Mouse (Mus musculus) intestine, embryonic 16.5 days (tissue): ENCODE data around the gene Slc25a29. TPM values are rescaled to one million over a fixed set of nuclear protein-coding genes. Genes with fewer than 3 reads are reported as not detected.

Experiments
- ATAC-seq: fragments of 200-750 bp; cut with Nextera tagmentation; 2 replicates; pipeline ENCODE4 v1.8.0; 2017; ENCODE audit warnings: moderate TSS enrichment, moderate library complexity
- H3K27ac ChIP-seq: fragments of 300-500 bp; sonication (generic); 2 replicates; pipeline ENCODE4 v1.5.1; 2014; ENCODE audit warnings: mild to moderate bottlenecking, low read length
- H3K27me3 ChIP-seq: fragments of 300-500 bp; sonication (generic); replicated peaks from 2 replicates; pipeline ENCODE4 v1.6.1; 2014; ENCODE audit warnings: low read length, control low read depth, mixed read lengths; ENCODE audit not compliant: control insufficient read depth, insufficient read depth
- H3K36me3 ChIP-seq: fragments of 300-500 bp; sonication (generic); 2 replicates; pipeline ENCODE4 v1.6.1; 2014; ENCODE audit warnings: low read length, control low read depth; ENCODE audit not compliant: control insufficient read depth, insufficient read depth
- H3K4me1 ChIP-seq: fragments of 300-500 bp; sonication (generic); 2 replicates; pipeline ENCODE4 v1.6.1; 2014; ENCODE audit warnings: low read length, control low read depth, mixed read lengths; ENCODE audit not compliant: control insufficient read depth, insufficient read depth
- H3K4me2 ChIP-seq: fragments of 300-500 bp; sonication (generic); 2 replicates; pipeline ENCODE4 v1.6.1; 2014; ENCODE audit warnings: low read depth, low read length, control low read depth
- H3K4me3 ChIP-seq: fragments of 300-500 bp; sonication (generic); 2 replicates; pipeline ENCODE4 v1.5.1; 2014; ENCODE audit warnings: mild to moderate bottlenecking, low read length
- H3K9ac ChIP-seq: fragments of 300-500 bp; sonication (generic); 2 replicates; pipeline ENCODE4 v1.6.1; 2014; ENCODE audit warnings: low read depth, low read length
- H3K9me3 ChIP-seq: fragments of 300-500 bp; sonication (generic); 2 replicates; pipeline ENCODE4 v1.6.1; 2016; ENCODE audit warnings: low read length, control low read depth; ENCODE audit not compliant: control insufficient read depth
- WGBS: fragments of 180-500 bp; shearing (Covaris S2); extraction: QIAGEN DNeasy Blood & Tissue Kit; methylation state at CpG from one replicate; pipeline ENCODE4 v1.1.7; 2014; 5-methylcytosine and 5-hydroxymethylcytosine counted together
- polyA plus RNA-seq: library from polyadenylated mRNA; unstranded; fragments of >200 nt; fragmentation: Nextera tagmentation; extraction: Ambion mirVana; gene quantifications from 2 replicates; pipeline ENCODE4 v1.2.1, GENCODE M21; 2015

Gene Slc25a29
- polyA plus RNA-seq, 1 experiment from 2014 or later: 5.8 TPM

- no peak for ATAC-seq
- H3K9ac ChIP-seq: no peak overlapping the region
- no peaks in the 10 kb centered on the region for H3K9me3 ChIP-seq
- no peaks in the 10 kb centered on the region for H3K36me3 ChIP-seq
- H3K4me1 ChIP-seq: peaks cover 13% of the 10 kb centered on the region
- H3K27me3 ChIP-seq: no peaks in the 10 kb centered on the region
- no peak overlapping the region for H3K4me3 ChIP-seq
- 82% methylated on average over 6 of the region's 6 CpGs for WGBS
- no peak overlapping the region for H3K27ac ChIP-seq
- no peak overlapping the region for H3K4me2 ChIP-seq
Observed at GRCm38 (mm10) chr12:108830358-108830757, 5.3 kb downstream of the Slc25a29 start.

- 57% methylated on average over 5 of the region's 5 CpGs for WGBS
- Histone ChIP-seq H3K9ac (no peak overlapping the region), H3K4me3 (no peak overlapping the region), H3K27me3 (no peaks in the 10 kb centered on the region), H3K27ac (no peak overlapping the region), H3K4me1 (peaks cover 7% of the 10 kb centered on the region), H3K9me3 (no peaks in the 10 kb centered on the region), H3K36me3 (no peaks in the 10 kb centered on the region), H3K4me2 (no peak overlapping the region)
- no peak for ATAC-seq
Observed at GRCm38 (mm10) chr12:108829636-108830035, 6.0 kb downstream of the Slc25a29 start.

GRCm38 (mm10) chr12:108827641-108828040 lies 8.0 kb downstream of the Slc25a29 start:
- no peak overlapping the region for H3K4me2 ChIP-seq
- peaks cover 7% of the 10 kb centered on the region for H3K4me1 ChIP-seq
- H3K9ac ChIP-seq: no peak overlapping the region
- H3K36me3 ChIP-seq: no peaks in the 10 kb centered on the region
- H3K9me3 ChIP-seq: no peaks in the 10 kb centered on the region
- H3K27me3 ChIP-seq: no peaks in the 10 kb centered on the region
- no peak for ATAC-seq
- no peak overlapping the region for H3K27ac ChIP-seq
- WGBS: 95% methylated on average over 6 of the region's 6 CpGs
- H3K4me3 ChIP-seq: no peak overlapping the region

- WGBS: 94% methylated on average over 28 of the region's 28 CpGs
- ATAC-seq: no peak
- no peak overlapping the region for H3K4me2 ChIP-seq
- no peak overlapping the region for H3K27ac ChIP-seq
- H3K4me3 ChIP-seq: no peak overlapping the region
- no peaks in the 10 kb centered on the region for H3K27me3 ChIP-seq
- H3K9me3 ChIP-seq: no peaks in the 10 kb centered on the region
- no peak overlapping the region for H3K9ac ChIP-seq
- no peaks in the 10 kb centered on the region for H3K36me3 ChIP-seq
- H3K4me1 ChIP-seq: peaks cover 4% of the 10 kb centered on the region
Observed at GRCm38 (mm10) chr12:108826958-108827535, 8.6 kb downstream of the Slc25a29 start.

GRCm38 (mm10) chr12:108826282-108826957 lies 9.3 kb downstream of the Slc25a29 start:
- H3K9ac ChIP-seq: no peak overlapping the region
- H3K4me1 ChIP-seq: no peaks in the 10 kb centered on the region
- no peak overlapping the region for H3K4me2 ChIP-seq
- WGBS: 94% methylated on average over 19 of the region's 19 CpGs
- H3K27me3 ChIP-seq: no peaks in the 10 kb centered on the region
- no peaks in the 10 kb centered on the region for H3K36me3 ChIP-seq
- no peak overlapping the region for H3K27ac ChIP-seq
- H3K4me3 ChIP-seq: no peak overlapping the region
- H3K9me3 ChIP-seq: no peaks in the 10 kb centered on the region
- no peak for ATAC-seq

GRCm38 (mm10) chr12:108825561-108826224 lies 10.0 kb downstream of the Slc25a29 start:
- H3K4me1 ChIP-seq: no peaks in the 10 kb centered on the region
- H3K36me3 ChIP-seq: no peaks in the 10 kb centered on the region
- H3K4me3 ChIP-seq: no peak overlapping the region
- WGBS: 95% methylated on average over 13 of the region's 13 CpGs
- no peaks in the 10 kb centered on the region for H3K27me3 ChIP-seq
- no peak for ATAC-seq
- H3K9me3 ChIP-seq: no peaks in the 10 kb centered on the region
- H3K9ac ChIP-seq: no peak overlapping the region
- no peak overlapping the region for H3K4me2 ChIP-seq
- H3K27ac ChIP-seq: no peak overlapping the region

GRCm38 (mm10) chr12:108824225-108824874 lies 11.3 kb downstream of the Slc25a29 start:
- Histone ChIP-seq H3K27ac (no peak overlapping the region), H3K4me1 (no peaks in the 10 kb centered on the region), H3K27me3 (no peaks in the 10 kb centered on the region), H3K4me2 (no peak overlapping the region), H3K9ac (no peak overlapping the region), H3K4me3 (no peak overlapping the region), H3K9me3 (no peaks in the 10 kb centered on the region), H3K36me3 (no peaks in the 10 kb centered on the region)
- WGBS: 88% methylated on average over 15 of the region's 15 CpGs
- no peak for ATAC-seq

- Histone ChIP-seq H3K4me3 (no peak overlapping the region), H3K4me1 (no peaks in the 10 kb centered on the region), H3K36me3 (no peaks in the 10 kb centered on the region), H3K27ac (no peak overlapping the region), H3K9me3 (no peaks in the 10 kb centered on the region), H3K9ac (no peak overlapping the region), H3K4me2 (no peak overlapping the region), H3K27me3 (no peaks in the 10 kb centered on the region)
- ATAC-seq: no peak
- WGBS: 58% methylated on average over 8 of the region's 8 CpGs
Observed at GRCm38 (mm10) chr12:108823036-108823435, 12.6 kb downstream of the Slc25a29 start.

GRCm38 (mm10) chr12:108820461-108820860 lies 15.2 kb downstream of the Slc25a29 start:
- ATAC-seq: no peak
- 90% methylated on average over 4 of the region's 4 CpGs for WGBS

More at GRCm38 (mm10) chr12:108820461-108820860, 15.2 kb downstream of the Slc25a29 start:
- no peaks in the 10 kb centered on the region for H3K4me1 ChIP-seq
- H3K9ac ChIP-seq: no peak overlapping the region
- 0 out of 2 replicates have a peak, but pooled peaks cover 8% of the 10 kb centered on the region for H3K36me3 ChIP-seq
- no peaks in the 10 kb centered on the region for H3K9me3 ChIP-seq
- no peak overlapping the region for H3K4me3 ChIP-seq
- H3K27ac ChIP-seq: no peak overlapping the region
- no peak overlapping the region for H3K4me2 ChIP-seq
- H3K27me3 ChIP-seq: no peaks in the 10 kb centered on the region
